Mouse (Mus musculus) brain, embryonic 14.5 days (tissue): ENCODE results near the gene Trim72. TPM values are rescaled to one million over a fixed set of nuclear protein-coding genes. Genes with fewer than 3 reads are reported as not detected.
"Not testable (repeated sequence)": the region's sequence is repeated elsewhere in the genome, so short reads cannot be mapped to it uniquely, and the experiment has no call there.

Source experiments
- DNase-seq: peaks from one replicate; pipeline ENCODE4 v3.0.0-alpha.2; 2011; ENCODE audit warnings: low read depth
- CTCF ChIP-seq: fragments of 200-500 bp; IDR thresholded peaks from 2 replicates; pipeline ENCODE4 v1.5.1; 2012; ENCODE audit warnings: inconsistent platforms, mild to moderate bottlenecking, moderate library complexity, borderline replicate concordance; ENCODE audit not compliant: insufficient read depth, insufficient read length; ENCODE audit errors: extremely low read depth
- POLR2A ChIP-seq: fragments of 200-500 bp; IDR thresholded peaks from 2 replicates; pipeline ENCODE4 v1.6.1; 2012; ENCODE audit warnings: mild to moderate bottlenecking, inconsistent platforms, borderline replicate concordance; ENCODE audit not compliant: poor library complexity, insufficient read depth, insufficient read length, severe bottlenecking; ENCODE audit errors: extremely low read depth
- polyA plus RNA-seq: library from polyadenylated mRNA; depleted of rRNA; stranded (reverse); fragments of >200 nt; gene quantifications from 2 replicates; pipeline ENCODE4 v1.2.3, GENCODE M21; 2012

Trim72 gene
- polyA plus RNA-seq, 1 experiment, result 0.92 TPM

GRCm38 (mm10) chr7:127993341-127993977 lies 10.3 kb upstream of the Trim72 start, which contains the start of gene Pycard:
Pycard (minus strand) TSS chr7:127993867.
- no peak for TF ChIP-seq POLR2A
- TF ChIP-seq CTCF, result no peak
- peak; percentile 24 for DNase-seq

DNA sequence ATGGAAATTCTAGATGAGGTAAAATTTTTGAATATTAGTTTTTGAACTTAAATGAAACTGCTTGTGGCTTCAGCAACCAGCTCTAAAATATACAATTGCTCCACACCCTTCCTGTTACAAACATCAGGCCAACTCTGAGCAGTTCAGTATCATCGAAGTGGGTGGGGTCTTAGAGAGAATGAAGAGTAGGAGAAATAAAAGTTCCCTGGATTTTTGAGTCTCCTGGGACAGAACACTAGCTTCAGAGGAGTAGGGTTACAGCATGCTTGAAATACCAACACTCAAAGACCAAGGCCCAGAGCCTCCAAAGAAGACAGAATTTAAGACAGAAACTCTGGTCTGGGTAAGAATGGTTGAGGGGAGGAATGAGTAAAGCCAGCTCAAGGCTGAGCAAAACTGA lies 4.3 kb upstream of the Trim72 start:
- no peak for DNase-seq
- TF ChIP-seq CTCF, result no peak
- TF ChIP-seq POLR2A, result no peak

DNA sequence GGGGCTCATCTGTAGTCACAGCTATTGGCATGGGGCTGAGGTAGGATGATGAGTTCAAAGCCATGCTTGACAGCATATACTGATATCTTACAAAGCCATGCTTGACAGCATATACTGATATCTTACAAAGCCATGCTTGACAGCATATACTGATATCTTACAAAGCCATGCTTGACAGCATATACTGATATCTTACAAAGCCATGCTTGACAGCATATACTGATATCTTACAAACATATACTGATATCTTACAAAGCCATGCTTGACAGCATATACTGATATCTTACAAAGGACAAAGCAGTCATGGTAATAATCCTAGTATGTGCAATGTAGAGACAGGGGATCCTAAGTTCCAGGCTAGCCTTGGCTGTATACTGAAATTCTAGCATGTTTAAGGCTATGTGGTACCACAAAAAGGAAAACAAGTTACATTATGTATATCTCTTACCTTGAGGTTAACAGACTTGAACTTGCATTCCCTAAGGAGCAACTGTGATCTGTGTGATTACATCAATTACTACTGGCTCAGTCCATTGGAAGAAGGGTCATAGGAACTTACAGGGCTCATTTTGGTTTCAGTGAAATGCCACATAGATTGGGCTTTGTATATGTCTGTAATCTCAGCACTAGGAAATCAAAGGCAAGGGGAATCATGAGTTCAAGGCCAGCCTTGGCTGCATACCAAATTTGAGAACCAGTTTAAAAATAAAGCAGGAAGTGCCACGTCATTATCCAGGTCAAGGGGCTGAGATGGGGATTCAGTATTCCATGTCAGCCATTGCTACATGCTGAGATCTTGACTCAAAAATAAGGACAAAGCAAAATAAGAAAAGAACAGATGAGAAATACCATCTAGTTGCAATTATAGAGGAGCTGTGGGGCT lies 3.4 kb upstream of the Trim72 start:
- TF ChIP-seq CTCF (no peak), POLR2A (no peak)

DNA sequence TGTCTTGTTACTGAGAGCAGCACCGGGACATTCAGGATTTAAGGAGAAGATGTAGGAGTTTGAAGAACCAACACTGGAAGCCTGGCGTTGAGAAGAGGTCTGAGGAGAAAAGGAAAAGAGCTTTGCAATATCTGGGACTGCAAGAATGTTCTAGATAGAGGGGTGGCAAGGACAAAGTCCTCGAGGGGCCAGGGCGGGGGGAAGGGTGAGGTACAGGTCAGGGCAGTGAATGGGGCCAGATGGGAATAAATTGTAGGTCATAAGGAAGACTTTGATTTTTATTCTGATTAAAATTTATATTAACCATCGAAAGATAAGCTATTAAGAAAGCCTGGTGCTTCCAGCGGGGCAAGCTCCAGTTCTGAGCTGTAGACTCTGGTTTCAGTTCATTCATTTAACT lies 651 bp upstream of the Trim72 start:
- TF ChIP-seq POLR2A, result no peak
- no peak for TF ChIP-seq CTCF
- DNase-seq, result no peak

More for the DNA sequence above, 3.4 kb upstream of the Trim72 start:
- DNase-seq, result no peak

DNA sequence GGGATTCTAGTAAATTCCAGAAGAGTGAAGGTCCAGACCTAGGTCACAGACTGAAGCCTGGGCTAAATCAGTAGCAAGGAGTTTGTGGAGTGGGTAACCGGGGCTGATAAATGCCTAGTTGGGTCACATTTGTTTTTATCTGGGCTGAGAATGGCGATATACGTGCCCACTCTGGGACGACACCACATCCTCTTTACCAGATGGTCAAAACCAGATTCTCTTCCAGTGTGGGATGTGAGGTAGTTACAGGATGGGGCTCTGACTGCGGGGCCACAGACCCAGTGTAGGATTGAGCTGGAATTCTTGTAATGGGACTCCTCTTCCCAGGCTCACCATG lies 369 bp downstream of the Trim72 start:
- no peak for TF ChIP-seq CTCF
- no peak for TF ChIP-seq POLR2A
- DNase-seq, result no peak

DNA sequence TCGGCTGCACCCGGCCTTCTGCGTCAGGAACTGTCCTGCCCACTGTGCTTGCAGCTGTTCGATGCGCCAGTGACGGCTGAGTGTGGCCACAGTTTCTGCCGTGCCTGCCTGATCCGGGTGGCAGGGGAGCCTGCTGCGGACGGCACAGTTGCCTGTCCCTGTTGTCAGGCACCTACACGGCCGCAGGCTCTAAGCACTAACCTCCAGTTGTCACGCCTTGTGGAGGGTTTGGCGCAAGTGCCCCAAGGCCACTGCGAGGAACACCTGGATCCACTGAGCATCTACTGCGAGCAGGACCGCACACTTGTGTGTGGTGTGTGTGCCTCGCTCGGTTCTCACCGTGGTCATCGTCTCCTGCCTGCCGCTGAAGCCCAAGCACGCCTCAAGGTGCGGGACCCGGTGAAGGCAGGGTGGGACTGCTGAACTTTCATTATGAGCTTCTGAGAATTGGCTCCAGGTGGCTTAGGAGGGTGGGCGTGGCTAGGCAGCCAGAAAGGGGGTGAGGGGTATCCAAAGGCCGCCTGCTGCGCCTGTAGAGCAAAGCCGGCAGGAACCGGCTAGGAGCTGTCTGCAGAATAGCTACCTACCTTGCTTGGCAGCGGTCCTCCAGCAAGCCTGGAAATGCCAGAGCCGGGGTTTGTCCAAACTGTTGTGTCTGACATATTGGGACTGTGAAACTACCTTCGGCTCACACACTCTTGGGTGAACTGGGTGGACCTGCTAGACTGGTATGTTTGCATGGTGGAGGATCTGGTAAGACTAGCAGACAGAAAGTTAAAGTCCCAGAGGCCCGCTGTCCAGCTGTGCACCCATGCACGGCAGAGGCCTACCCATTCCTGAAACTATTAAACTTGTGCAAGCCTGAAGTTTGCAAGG lies 976 bp downstream of the Trim72 start:
- TF ChIP-seq CTCF, result no peak
- no peak for TF ChIP-seq POLR2A
- DNase-seq, result peak; percentile 28

DNA sequence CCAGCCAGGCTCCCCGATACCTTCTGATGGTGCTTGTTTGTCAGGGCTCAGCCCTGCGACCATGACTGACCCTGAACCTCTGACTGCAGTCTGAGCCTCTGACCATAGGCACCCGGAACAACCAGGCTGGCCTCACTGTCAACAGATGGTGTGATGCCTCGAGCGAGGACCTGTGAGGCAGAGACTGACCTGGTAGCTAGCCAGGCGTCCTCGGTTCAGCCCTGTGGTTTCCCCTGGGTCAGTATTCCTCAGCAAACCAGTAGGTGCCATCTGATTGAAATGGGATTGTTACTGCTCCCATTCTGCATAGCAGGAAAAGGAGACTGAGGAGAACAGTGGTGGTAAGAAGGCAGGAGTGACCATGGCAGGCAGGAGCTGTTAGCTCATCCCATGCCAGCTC lies 2.4 kb downstream of the Trim72 start:
- TF ChIP-seq CTCF (no peak), POLR2A (no peak)
- no peak for DNase-seq

- no peak for DNase-seq
Observed at GRCm38 (mm10) chr7:128009715-128010340, 6.1 kb downstream of the Trim72 start.

DNA sequence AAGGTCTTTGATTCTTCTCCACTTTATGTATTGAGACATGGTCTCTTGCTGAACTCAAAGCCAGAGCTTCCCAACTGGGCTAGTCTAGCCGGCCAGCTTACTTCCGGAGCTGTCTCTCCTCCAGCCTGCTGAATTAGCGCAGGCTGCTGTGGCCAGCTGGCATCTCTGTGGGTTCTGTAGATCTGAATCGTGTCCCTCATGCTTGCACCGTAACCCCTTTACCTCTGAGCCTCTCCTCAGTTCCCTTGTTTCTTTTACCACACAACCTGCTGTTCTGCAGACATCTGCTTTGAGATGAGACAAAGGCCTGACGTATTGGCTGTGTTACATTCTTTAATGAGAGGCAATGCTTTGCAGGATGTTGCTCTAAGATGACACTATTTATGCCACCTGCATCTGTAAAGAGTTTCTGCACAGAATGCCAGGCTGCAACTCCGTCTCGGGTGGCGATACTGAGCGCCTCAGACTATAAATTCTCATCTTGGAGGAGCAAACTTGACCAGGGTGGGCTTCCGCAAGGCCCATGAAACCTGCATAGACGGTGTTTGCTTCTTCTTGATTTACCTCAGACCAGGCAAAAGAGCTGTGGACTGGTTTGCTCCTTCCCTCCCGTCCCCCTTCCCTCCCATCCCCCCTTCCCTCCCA lies 8.5 kb downstream of the Trim72 start:
- no peak for DNase-seq
- TF ChIP-seq CTCF (no peak), POLR2A (no peak)

More at GRCm38 (mm10) chr7:128009715-128010340, 6.1 kb downstream of the Trim72 start:
- TF ChIP-seq CTCF, result no peak
- no peak for TF ChIP-seq POLR2A

GRCm38 (mm10) chr7:128013116-128013515 lies 9.4 kb downstream of the Trim72 start:
- no peak for DNase-seq
- TF ChIP-seq CTCF (no peak), POLR2A (no peak)

- DNase-seq, result not testable (repeated sequence)
Observed at GRCm38 (mm10) chr7:128016134-128016533, 12.4 kb downstream of the Trim72 start.

DNA sequence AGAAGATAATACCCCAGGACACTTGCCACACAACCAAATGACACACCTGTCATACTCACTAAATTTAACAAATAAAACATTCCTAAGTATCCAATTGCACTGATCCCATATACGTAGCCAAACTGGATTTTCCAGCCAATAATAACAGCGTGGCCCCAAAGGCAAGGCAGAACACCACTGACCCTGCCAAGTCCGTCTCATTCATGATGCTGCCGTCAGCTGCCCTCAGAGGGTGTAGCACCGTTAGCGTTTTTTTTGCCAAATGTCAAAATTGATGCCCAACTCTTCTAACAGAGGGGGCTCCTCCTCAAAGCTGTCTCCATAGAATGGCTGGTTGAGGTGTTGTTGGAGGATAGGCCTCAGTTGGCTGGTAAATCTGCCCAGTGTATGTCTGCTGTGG lies 12.9 kb downstream of the Trim72 start:
- DNase-seq, result no peak
- TF ChIP-seq CTCF (no peak), POLR2A (no peak)
